Mouse (Mus musculus) ovary, postnatal 10 days (tissue): ENCODE measurements around the gene Fkbp10.
A peak's percentile ranks its signal among the peaks of the same experiment; 100 is the strongest.

Experiments
- DNase-seq: peaks from one replicate; pipeline ENCODE4 v3.0.0; 2022; ENCODE audit warnings: low spot score

Fkbp10 gene

DNA sequence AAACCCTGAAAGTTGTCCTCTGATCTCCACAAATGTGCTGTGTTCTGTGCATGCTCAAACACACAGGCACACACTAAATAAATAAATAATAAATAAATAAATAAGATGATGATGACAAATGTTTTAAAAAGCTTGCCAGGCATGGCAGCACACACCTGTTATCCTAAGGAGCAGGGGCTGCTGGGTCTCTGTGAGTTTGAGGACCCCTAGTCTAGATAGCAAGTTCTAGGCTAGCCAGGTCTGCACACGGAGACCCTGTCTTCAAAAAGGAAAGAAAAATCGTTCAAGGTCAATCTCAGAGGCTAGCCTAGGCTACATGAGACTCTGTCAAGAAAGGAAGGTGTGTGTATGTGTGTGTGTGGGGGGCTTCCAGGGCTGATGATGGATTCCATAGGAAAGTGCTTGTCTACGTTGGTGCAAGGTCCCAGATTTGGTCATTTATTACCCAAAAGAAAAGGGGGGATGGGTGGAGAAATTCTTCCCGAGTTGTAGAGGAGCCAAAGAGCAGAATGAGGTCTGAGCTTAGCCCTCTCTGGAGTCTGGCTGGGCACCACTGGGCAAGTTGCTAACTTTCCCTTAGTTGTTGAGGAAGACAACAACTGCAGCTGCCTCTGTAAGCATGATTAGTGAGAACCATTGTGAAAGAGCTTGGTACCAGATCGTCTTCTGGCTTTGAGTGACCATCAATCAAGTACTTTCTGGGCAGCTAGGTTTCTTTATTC is 21.0 kb upstream of the Fkbp10 start:
- DNase-seq, result no peak

DNA sequence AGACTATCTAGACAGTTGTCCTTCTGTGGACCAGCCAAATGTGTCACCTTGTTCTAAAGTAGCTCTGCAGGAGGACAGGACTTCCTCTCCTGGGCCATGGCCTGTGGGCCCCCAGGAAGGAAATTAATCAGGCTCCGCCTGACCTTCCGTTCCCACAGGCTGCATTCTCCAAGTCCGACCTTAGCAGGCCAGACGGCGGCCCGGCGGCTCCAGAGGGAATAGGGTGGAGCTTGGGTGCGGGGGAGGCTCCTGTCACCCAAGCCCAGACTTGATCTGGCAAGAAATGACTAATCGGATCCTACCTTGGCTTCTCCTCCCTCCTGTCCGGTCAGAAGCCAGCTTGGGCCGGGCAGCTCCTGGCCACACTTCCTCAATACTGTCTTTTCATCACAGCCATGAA is 20.3 kb upstream of the Fkbp10 start:
- no peak for DNase-seq

DNA sequence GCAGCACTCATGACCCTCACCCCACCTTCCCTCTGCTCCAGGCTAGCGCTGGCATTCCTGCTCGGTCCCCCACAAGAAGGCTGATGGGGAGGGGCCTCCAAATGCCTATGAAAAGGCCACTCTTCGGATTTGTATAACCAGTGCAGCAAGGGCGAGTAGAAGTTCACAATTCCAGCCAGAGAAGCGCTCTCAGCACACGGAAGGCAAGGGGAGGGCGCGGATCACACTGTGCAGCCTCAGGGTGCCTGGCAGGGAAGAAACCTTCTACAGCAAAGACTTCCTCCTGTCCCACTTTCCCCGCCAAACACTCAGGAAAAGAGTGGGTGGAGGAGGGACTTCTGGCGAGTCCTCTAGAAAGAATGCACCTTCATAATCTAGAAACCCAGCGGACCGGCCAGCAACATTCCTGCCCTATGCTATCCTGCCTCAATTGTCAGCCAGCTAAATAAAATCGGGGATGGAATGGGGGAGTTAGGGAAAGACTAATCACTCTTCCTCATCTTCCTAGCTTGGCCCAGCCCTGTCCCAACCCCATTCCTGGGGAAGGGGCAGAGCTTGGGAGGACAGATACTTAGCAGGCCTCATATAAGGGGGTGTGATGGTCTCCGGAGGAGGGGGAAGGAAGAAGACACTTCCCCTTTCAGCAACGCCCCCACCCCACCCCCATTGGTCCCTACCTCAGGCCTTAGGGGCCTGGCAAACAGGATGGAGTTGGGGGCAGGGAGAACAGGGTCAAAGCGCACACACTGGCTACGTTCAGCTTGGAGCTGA is 19.5 kb upstream of the Fkbp10 start:
- no peak for DNase-seq

DNA sequence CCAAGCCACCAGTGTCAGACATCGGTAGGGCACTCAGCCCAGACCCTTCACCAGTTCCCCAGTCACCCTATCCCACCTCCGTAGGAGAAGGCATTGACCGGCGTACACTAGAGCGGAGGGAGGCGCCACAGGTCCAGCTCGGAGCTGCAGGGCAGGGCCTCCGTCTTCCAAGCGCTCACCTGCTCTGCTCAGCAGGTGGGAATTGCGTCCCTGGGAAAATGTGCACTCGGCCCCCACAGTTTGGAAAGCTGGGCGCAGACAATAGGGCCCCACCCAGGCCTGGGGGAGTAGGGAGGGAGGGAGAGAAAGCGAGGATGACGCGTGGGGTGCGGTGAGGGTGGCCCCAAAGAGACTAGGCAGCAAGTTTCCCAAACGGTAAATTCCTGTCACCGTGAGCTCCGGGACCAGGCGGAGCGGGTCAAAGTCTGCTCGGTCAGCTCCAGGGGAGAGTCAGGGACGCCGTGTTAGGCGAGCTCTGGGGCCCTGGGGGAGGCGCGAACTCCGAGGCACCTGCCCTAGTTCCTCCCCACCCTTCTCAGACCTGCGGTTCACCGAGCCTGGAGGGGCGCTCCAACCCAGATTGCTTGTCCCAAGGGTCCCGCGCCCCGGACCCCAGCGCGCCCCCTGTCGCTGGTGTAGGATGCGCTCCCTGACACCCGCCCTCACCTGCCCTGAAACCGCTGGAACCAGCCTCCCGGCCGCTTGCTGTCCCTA is 18.5 kb upstream of the Fkbp10 start:
- DNase-seq, result no peak

DNA sequence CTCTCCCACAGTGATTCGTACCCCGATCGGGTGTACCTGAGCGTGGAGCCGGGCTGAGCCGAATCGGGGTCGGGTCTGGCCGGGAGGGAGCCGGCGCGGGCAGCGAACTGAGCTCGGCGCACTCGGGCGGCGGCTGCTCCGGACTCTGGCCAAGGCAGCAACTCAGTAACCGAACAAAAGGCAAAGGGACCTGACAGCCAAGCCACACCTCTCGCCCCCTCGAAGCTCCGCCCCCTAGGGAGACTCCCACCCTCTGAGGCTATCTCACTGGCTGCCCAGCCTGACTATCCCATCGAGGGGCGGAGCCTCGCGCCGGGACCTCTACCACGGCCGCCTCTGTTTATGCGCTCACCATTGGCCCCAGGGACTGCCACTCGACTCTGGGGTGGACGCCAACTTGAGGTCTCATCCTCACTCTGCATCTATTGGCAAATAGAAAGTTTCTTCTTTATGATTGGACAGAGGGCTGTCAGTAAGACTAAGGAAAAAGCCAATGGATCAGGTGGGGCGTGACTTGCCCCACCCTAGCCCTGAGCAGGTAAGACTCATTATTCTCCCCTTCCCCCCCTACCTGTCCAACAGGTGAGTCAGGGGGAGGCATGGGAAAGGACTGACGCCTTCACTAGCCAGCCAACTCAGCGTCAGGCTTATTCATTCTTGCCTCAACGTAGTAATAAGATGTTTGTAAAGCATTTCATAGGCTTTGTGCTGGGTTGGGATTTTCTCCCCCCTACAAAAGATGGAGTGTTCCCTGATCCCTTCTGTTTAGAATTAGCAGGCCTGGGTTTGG is 17.7 kb upstream of the Fkbp10 start, which contains the start of gene Jup:
TSS of gene Jup (minus strand) at position 164 of the 790 bp plus-strand sequence.
- DNase-seq, result peak; percentile 95

DNA sequence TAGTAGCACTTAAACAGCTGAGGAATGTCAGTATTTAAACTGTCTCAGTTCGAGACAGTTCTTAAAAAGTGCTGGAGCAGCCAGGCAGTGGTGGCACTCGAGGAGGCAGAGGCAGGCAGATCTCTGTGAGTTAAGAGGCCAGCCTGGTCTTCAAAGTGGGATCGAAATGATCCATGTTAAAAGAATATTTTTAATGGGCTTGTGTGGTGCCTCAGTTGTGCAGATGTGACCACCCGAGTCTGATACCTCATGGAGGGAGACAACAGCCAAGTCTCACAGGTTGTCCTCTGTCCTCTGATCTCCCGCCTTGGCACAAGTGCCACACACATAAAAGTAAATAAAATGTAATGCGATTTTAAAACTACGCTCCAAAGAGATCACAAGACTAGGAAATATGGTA is 17.0 kb upstream of the Fkbp10 start:
- no peak for DNase-seq

DNA sequence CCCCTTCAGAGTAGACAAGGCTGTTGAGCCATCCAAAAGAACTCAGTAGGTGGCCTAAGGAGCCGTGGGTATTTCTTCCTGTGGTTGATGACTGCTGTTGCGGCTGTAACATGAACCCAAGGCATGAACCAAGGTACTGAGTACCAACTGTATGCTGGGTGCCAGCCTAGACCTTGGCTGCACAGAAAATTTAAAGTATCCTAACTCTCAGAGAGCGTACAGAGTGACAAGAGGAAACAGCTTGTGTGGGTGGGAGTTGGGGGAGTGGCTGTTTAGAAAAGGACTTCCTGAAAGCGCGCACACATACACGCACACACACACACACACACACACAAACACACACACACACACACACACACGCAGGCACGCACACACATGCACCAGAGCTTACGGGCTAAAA is 16.2 kb upstream of the Fkbp10 start:
- no peak for DNase-seq

DNA sequence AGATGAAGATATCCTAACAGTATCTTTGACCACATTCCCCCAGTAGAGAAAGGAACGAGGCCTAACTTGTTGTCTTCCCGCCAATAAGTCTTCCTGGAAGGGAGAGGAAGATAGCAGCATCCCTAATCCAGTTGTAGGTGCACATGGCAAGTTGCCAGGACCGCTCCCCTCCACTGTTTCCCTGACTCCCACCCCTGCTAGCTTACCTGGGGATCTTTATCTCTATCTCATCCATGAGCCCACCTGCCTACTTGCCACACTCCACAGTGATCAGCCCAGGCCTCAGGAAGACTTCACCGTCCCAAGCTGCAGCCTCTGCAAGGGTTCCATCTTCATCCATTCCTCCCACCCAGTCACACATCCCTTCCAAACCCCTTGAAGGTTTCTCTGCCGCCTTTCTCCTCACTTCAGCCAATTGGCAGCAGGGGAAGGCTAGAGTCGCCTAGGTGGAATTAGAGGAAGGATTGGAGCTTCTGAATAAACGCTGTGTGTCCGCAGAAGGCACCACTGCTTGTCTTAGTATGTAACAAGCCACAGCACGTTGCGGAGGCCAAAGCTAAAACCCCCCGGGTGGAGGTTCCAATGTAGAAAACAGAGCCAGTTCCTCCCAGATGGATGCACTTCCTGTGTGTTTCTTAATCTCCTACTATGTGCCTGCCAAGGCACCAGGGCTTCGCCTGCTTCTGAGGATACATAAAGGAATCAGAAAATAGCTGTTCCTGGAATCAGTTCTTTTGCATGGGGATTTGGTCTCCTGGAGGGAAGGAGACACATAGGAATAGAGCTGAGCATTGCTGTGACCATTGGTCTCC is 15.6 kb upstream of the Fkbp10 start:
- DNase-seq, result no peak

DNA sequence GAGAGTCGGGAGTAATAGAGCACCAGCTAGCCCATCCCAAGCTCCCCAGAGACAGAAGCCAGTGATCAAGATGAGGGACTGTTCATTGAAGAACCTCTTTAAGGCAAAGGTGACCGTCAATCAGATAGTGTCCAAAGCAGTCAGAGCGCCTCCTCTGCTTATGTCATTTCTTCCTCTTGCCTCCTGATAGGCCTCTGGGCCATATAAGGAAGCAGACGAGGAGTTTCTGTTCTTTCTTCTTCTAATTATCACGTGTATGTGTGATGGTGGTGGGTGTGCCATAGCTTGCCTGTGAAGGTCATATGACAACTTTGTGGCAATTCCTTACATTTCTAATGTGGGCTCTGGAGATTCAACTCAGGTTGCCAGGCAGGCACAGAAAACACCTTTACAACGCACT is 14.7 kb upstream of the Fkbp10 start:
- DNase-seq, result no peak

DNA sequence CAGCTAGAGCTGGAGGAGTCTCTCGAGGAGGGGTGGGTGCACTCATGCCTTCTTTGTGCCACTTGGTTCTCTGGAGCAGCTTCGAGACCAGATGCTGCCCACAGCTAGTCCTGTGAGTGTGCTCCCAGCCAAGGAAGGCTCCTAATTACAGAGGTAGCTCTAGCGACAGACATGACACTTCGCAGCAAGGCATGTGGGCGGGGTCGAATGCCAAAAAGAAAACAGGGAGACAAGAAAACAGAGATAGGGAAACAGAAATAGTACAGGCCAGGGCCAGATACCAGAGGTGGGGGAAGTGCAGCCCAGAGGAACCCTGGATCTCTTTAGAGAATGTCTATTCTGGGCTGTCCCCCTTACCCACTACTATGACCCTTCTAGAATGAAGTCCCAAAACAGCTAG is 13.3 kb upstream of the Fkbp10 start:
- DNase-seq, result no peak

DNA sequence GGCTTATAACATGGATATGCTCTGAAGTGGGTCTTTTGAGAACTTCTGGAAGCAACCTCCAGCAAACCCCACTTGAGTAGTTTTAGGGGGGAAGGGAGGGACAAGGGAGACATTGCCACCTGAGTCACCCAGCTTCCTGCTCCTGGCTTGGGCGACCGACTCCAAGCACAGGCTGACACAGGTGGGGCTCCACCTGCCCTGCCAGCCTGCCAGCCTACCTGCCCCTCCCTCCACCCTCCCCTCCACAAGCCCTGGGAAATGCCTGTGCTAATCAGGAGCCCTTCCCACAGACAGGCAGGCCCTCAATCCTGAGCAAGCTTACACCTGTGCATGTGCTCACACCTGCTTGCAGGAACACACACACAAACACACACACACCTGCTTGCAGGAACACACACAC is 12.8 kb upstream of the Fkbp10 start:
- no peak for DNase-seq

DNA sequence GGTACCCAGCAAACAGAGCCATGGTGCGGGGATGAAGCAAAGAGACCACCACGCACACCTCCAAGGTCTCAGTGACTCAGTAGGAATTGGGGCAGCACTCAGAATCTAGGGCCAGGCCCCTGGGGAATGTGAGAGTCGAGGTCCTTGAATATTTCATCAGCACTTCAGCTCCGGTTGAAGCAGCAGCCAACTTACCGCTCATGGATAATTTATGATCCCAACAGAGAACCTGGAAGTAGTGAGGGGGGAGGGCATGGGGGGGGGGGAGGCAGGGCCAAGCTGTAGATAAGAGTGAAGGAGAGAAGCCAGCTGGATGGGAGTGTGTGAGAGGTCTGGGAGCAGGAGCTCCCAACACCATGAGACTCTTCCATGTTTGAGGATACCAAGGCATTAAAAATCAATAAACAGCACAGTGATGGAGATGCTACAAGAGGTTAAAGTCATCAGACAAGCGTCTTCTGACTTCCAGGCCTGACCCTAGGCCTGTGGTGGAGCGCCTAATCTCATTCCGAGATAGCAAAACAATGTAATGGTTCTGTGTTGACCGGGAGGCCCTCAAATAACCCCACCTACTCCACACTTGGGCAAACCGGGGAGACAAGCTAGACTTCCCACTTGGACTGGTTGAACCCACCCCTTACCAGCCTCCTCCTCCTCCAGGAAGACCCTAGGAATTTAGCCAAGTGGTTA is 11.9 kb upstream of the Fkbp10 start:
- DNase-seq, result no peak

DNA sequence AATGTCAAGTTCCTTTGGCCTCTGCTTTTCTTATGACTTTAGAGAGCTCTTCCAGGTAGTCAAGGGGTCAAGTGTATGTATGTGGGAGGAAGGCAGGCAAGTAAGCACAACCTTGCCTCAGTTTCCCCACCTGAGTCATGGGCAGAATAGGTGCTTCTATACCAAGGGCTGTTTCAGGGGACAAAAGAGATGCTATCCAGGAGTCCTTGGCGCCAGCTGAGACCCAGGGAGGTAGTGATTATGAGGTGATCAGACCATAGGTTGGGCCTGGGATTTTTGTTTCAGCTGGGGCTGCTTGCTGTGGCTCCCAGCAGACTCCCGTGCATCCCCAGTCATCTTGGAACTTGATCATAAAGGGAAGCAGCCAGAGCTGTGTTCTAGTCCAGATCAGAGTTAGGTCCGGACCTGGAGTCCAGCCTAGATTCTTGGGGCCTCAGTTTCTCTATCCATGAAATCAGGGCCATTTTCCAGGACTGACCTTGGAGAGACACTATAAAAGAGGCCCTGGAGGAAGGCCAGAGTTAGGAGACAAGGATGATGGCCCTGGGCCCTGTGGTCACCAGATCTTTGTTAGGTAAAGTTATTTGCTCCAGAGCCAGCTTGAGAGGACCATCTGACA is 10.9 kb upstream of the Fkbp10 start:
- DNase-seq, result no peak

DNA sequence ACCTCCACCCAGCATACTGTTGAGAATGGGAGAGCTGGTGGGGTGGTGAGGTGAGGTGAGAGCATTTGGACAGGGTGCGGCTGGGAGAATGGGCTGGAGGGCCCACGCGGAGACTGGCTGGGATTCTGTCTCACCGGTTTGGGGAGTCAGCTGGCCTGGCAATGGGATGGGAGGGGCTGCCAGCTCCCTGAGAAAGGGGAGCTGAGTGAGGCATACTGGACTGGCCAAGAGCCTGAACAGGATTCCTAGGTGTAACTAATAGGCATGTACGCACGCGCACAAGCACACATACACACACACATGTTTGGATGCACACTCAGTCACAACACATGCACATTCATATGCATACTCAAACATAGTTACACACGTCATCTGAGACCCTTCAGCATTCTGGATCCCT is 9.2 kb upstream of the Fkbp10 start:
- DNase-seq, result no peak

DNA sequence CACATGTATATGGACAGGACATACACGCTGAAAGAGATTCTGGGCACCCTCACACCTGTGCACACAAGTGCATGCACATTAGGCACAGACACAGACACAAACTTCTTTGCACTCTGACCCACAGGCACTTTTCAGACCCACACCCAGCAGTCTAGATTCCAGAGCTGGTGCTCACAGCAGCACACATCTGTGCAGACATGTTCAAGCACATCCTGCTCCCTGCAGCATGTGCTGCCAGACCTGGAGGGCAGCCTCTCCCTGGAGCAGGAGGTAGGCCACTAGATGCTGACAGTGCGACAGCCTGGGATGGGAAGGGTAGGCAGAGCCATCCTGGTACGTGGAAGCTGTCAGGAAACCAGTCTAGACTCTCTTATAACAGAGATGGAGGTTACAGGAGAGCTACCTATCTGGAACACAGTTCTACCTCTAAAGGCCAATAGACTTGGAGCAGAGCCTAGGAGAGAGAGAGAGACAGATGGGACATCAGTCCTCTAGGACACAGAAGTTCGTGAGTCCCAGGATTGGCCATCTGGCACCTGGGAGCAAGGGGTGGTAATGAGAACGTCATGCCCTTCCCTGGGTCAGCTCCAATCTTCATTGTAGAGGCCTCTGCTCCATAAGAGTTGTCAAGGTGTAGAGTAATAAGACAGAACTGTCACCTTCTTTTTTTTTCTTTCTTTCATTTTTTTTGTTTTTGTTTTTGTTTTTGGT is 8.3 kb upstream of the Fkbp10 start:
- no peak for DNase-seq

DNA sequence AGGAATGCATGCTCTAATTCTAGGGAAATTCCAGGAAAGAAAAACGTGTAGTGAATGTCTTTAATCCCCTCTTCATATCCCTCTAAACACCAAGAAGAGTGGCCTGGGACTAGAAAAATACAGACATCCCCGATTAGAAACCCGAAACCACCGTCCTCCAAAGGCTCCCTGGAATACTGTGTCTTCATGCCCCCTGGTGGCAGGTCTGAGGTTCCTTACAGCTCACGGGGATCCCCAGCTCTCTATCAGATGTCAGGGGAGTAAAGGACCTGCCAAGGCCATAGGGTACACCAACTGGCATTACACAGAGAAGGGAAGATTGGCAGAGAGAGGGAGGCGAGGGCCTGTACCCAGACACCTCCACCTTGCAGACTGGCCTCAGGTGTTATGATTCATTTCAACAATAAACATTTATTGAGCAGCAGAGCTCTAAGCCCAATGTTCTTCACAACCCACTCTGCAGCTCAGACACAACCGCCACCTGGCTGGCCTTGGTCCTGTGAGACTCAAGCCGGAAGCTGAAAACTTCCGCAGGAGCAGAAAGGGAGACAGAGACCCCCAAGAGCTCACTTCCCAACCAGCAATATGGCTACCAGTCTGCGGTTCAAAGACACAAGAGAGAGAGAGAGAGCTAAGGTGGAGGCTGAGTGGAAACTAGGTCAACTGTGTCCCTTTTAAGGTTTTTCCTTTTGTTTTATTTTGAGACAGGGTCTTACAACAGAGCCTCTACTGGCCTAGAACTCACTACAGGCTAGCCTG is 7.2 kb upstream of the Fkbp10 start:
- DNase-seq, result no peak

DNA sequence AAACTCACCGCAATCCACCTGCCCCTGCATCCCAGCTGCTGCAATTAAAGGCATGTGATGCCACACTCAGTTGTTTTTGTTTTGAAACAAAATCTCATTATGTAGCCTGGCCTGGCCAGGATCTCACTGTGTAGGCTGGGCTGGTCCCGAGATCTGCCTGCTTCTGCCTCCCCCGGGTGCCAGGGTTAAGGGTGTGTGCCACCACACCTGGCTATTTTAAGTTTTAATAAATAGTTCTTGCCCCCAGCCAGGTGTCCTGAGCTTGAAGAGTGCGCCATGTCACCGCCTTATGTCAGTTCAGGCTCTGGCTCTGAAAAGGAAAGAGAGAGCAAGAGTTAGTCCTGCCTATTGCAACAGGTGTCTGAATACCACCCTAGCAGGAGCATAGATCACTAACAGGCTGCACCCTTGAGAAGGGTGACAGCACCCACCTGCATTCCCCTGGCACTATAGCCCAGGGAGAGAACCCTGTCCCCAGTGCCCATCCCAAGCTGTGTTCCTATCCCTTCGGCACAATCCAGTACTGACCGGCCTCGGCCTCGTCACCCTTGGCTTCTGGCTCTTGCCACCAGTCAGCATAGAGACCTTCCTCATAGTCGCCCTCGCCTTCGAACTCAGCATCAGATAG is 6.5 kb upstream of the Fkbp10 start:
- no peak for DNase-seq

DNA sequence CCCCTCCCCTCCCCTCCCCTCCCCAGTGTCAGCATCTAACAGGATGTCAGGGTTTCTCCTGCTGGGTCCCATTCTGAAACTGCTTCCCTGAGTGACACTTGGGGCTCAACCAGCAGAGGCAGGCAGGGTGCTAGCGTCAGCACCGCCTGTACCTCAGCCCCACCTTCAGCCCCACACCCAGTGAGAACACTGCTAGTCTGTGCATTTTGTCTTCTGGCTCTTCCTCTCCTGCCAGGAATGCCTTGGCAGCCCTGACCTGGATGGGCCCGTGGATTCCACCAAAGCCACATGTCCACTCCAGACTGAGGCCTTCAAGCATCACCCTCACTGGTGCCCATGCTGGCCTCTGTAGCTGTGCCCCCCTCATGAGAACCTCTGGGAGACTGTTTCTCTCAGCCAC is 5.8 kb upstream of the Fkbp10 start:
- DNase-seq, result no peak
